ENCODE assay signal across 14 mouse cellular contexts in genomic region chr16:44103806-44104766, GRCm38 (mm10). TPM values are rescaled to one million over a fixed set of nuclear protein-coding genes. Genes with fewer than 3 reads are reported as not detected.
DNase-seq lines count a peak whose midpoint lies in the region; ATAC-seq and TF ChIP-seq lines count a peak whose summit lies in the region.
"Had no signal": no experiment of that assay in that cellular context is flagged by ENCODE, and none has a peak within 500 bp of the region (broad histone marks: within the 10 kb centered on the region; RNA-seq: fewer than 3 reads in every experiment).

No protein-coding gene starts in this region.

- no peak overlapping the region for H3K9ac ChIP-seq in MEL (ENCODE audit: control insufficient read depth, low read depth, low read length, poor library complexity, severe bottlenecking)
- H3K9ac ChIP-seq: limb, embryonic 12.5 days had no signal

- no peak for TF ChIP-seq CTCF in kidney, adult 2 months (conservative IDR thresholded peaks at IDR 0.05; ENCODE audit: insufficient read depth, insufficient read length, low read depth, low read length)
- peak in 2 of 3 experiments; percentile 32 to 47 for TF ChIP-seq CTCF in MEL (IDR thresholded peaks at IDR 0.05 in 2 of 3, conservative IDR thresholded peaks at IDR 0.05 in 1 of 3; ENCODE audit: control insufficient read depth in 1 of 3, insufficient read depth in 1 of 3, low read depth in 2 of 3, low read length in 3 of 3, poor library complexity in 1 of 3, severe bottlenecking in 1 of 3)

- no peaks in the 10 kb centered on the region for H3K27me3 ChIP-seq in kidney, adult 2 months (replicated peaks; ENCODE audit: control insufficient read depth, insufficient read depth, low read length)
- no peaks in the 10 kb centered on the region for H3K27me3 ChIP-seq in MEL (ENCODE audit: control insufficient read depth in 1 of 2, insufficient read depth in 2 of 2, low read length in 2 of 2)
- H3K27me3 ChIP-seq: limb, embryonic 12.5 days; megakaryocyte, embryonic 14.5 days had no signal

- no peaks in the 10 kb centered on the region for H3K79me2 ChIP-seq in MEL (ENCODE audit: control insufficient read depth, insufficient read depth, low read length, poor library complexity)

- peak overlapping the region; percentile 22; the same call in 1 of the 2 replicates for H3K27ac ChIP-seq in kidney, adult 2 months (ENCODE audit: insufficient read depth, low read depth, low read length)
- no peak overlapping the region for H3K27ac ChIP-seq in MEL (ENCODE audit: control insufficient read depth, low read depth, low read length)
- H3K27ac ChIP-seq: hindbrain, embryonic 10.5 days; kidney, postnatal 0 days; limb, embryonic 12.5 days had no signal

- no peak for TF ChIP-seq POLR2A in kidney, adult 2 months (IDR thresholded peaks at IDR 0.05; ENCODE audit: low read depth, low read length)
- no peak for TF ChIP-seq POLR2A in MEL (IDR thresholded peaks at IDR 0.05; ENCODE audit: control insufficient read depth in 1 of 2, insufficient read depth in 1 of 2, low read depth in 1 of 2, low read length in 2 of 2, poor library complexity in 1 of 2)

- TF ChIP-seq EP300 in MEL (IDR thresholded peaks at IDR 0.05; ENCODE audit: low read depth in 1 of 2, low read length in 2 of 2): no peak

- H3K9me3 ChIP-seq in MEL (replicated peaks; ENCODE audit: insufficient read depth, low read length): no peaks in the 10 kb centered on the region
- H3K9me3 ChIP-seq: hindbrain, embryonic 10.5 days; limb, embryonic 12.5 days; megakaryocyte, embryonic 14.5 days had no signal

- ATAC-seq in erythroblast, adult 5-6 weeks (replicated peaks; ENCODE audit: low FRiP score, poor library complexity, severe bottlenecking): peak; percentile 35; the same call in 1 of the 2 replicates
- ATAC-seq in frontal cortex, adult (ENCODE audit: low TSS enrichment): no peak

- peaks cover 28% of the 10 kb centered on the region for H3K36me3 ChIP-seq in kidney, adult 2 months (ENCODE audit: control insufficient read depth, insufficient read depth, low read length)
- H3K36me3 ChIP-seq in MEL (ENCODE audit: control insufficient read depth in 1 of 2, insufficient read depth in 2 of 2, low read length in 2 of 2): peaks cover 0 to 7% of the 10 kb centered on the region in 2 experiments; a peak in 2 of 4 replicates

- H3K4me1 ChIP-seq in kidney, adult 2 months (ENCODE audit: control insufficient read depth, insufficient read depth, low read length): peaks cover 11% of the 10 kb centered on the region; the same call in 1 of the 2 replicates
- H3K4me1 ChIP-seq in MEL (ENCODE audit: control insufficient read depth in 1 of 2, insufficient read depth in 2 of 2, low read length in 2 of 2): no peaks in the 10 kb centered on the region
- H3K4me1 ChIP-seq: hindbrain, embryonic 10.5 days; limb, embryonic 12.5 days had no signal

- no peak for TF ChIP-seq RAD21 in MEL (IDR thresholded peaks at IDR 0.05; ENCODE audit: low read depth, low read length)

- no peak overlapping the region for H3K4me3 ChIP-seq in kidney, adult 2 months (ENCODE audit: insufficient read depth, low read depth, low read length)
- H3K4me3 ChIP-seq in MEL (ENCODE audit: control insufficient read depth in 1 of 2, insufficient read depth in 1 of 2, low read depth in 2 of 2, low read length in 2 of 2): no peak overlapping the region
- H3K4me3 ChIP-seq: hindbrain, embryonic 10.5 days; limb, embryonic 12.5 days; megakaryocyte, embryonic 14.5 days had no signal

- WGBS in kidney, adult 2 months: 74% methylated on average over 18 of the region's 18 CpGs

- no peak for DNase-seq in kidney, adult 2 months
- no peak for DNase-seq in kidney, adult 9 months
- peak; percentile 33 for DNase-seq in A20 (ENCODE audit: low read depth, low spot score)
- peak; percentile 51 for DNase-seq in MEL (ENCODE audit: low read depth, low spot score)
- no peak for DNase-seq in urinary bladder, postnatal 4 days (ENCODE audit: low spot score in 2 of 2)
- no peak for DNase-seq in gastrocnemius, postnatal 25 days
- DNase-seq: cerebellum, adult 9-11 months; retina, postnatal 1 day had no signal

TF ChIP-seq in MEL, 35 proteins besides CTCF, POLR2A, EP300 and RAD21:
- TF ChIP-seq ZNF384 (IDR thresholded peaks at IDR 0.05; ENCODE audit: low read depth, low read length): peak; percentile 70
- TF ChIP-seq TAL1 (IDR thresholded peaks at IDR 0.05; ENCODE audit: low read length): no peak
- TF ChIP-seq SMC3 (IDR thresholded peaks at IDR 0.05; ENCODE audit: low read depth, low read length): 0 out of 2 replicates have a peak, but pooled peaks have one; percentile 16

RNA-seq across cellular contexts. Expression of gene Atp6v1a, which starts 35.4 kb away (rescaled TPM):
- 115 and 139 TPM in 2 replicates for polyA plus RNA-seq in kidney, adult 2 months (2012; rRNA removed)
- 34.9 and 42.5 TPM in 2 replicates for total RNA-seq in MEL (2012; rRNA removed)
- polyA plus RNA-seq in MEL (2012; ENCODE audit: insufficient read depth in 1 of 2, insufficient read length in 2 of 2, low read depth in 1 of 2, low replicate concordance in 2 of 2, missing spikeins in 1 of 2): 10 to 100 TPM in 1 of 2 experiments, not detected in 1; 38.5 TPM
- 13.0 and 24.0 TPM in 2 replicates for total RNA-seq in erythroblast, adult 5-6 weeks (2015; ENCODE audit: low replicate concordance)
- 14.2 and 23.6 TPM in 2 replicates for total RNA-seq in erythroblast, adult 5-6 weeks (2017; ENCODE audit: low replicate concordance)
- 10 to 100 TPM; 19.5 to 22.4 TPM for total RNA-seq in gastrocnemius, postnatal 25 days (2021)

RNA-seq across cellular contexts. Expression of gene Naa50, which starts 35.5 kb away (rescaled TPM):
- 8.8 and 9.3 TPM in 2 replicates for polyA plus RNA-seq in kidney, adult 2 months (2012; rRNA removed)
- total RNA-seq in MEL (2012; rRNA removed): 52.1 and 52.8 TPM in 2 replicates
- 100 to 1,000 TPM in 1 of 2 experiments, 10 to 100 TPM in 1; 90.4 to 204 TPM for polyA plus RNA-seq in MEL (2012; ENCODE audit: insufficient read depth in 1 of 2, insufficient read length in 2 of 2, low read depth in 1 of 2, low replicate concordance in 2 of 2, missing spikeins in 1 of 2)
- total RNA-seq in erythroblast, adult 5-6 weeks (2015; ENCODE audit: low replicate concordance): 25.6 and 34.9 TPM in 2 replicates
- 22.5 and 29.0 TPM in 2 replicates for total RNA-seq in erythroblast, adult 5-6 weeks (2017; ENCODE audit: low replicate concordance)
- 100 to 1,000 TPM; 138 to 160 TPM for total RNA-seq in gastrocnemius, postnatal 25 days (2021)

RNA-seq across cellular contexts. Expression of gene Gramd1c, which starts 40.9 kb away (rescaled TPM):
- polyA plus RNA-seq in kidney, adult 2 months (2012; rRNA removed): 0.83 and 1.3 TPM in 2 replicates
- total RNA-seq in MEL (2012; rRNA removed): 1.5 TPM in 2 replicates
- 1 to 10 TPM in 1 of 2 experiments, not detected in 1; 2.7 TPM for polyA plus RNA-seq in MEL (2012; ENCODE audit: insufficient read depth in 1 of 2, insufficient read length in 2 of 2, low read depth in 1 of 2, low replicate concordance in 2 of 2, missing spikeins in 1 of 2)
- total RNA-seq in erythroblast, adult 5-6 weeks (2015; ENCODE audit: low replicate concordance): 1.2 and 1.3 TPM in 2 replicates
- total RNA-seq in erythroblast, adult 5-6 weeks (2017; ENCODE audit: low replicate concordance): 1.8 and 2.1 TPM in 2 replicates
- under 1 TPM; 0.28 to 0.29 TPM for total RNA-seq in gastrocnemius, postnatal 25 days (2021)

Comparison
In these comparisons a context has a peak if more than half of its experiments do, and no peak if none do; other contexts are left out.
1. DNase-seq: peak in A20 (single experiment) and MEL (single experiment); none in kidney, adult 2 months (single experiment), kidney, adult 9 months (single experiment), urinary bladder, postnatal 4 days (0 of 2) and gastrocnemius, postnatal 25 days (single experiment).